Mouse (Mus musculus) cerebellum, adult 2 months (tissue): ENCODE results near the gene Fxn.

Experiments
- CTCF ChIP-seq: fragments of 200-500 bp; IDR thresholded peaks from 2 replicates; pipeline ENCODE4 v1.5.1; 2011; ENCODE audit warnings: low read depth, mild to moderate bottlenecking, control low read depth, low read length, moderate library complexity, borderline replicate concordance; ENCODE audit not compliant: insufficient read depth
- POLR2A ChIP-seq: fragments of 200-500 bp; IDR thresholded peaks from 2 replicates; pipeline ENCODE4 v1.6.1; 2011; ENCODE audit warnings: low read length, control low read depth, borderline replicate concordance; ENCODE audit not compliant: insufficient read depth

DNA sequence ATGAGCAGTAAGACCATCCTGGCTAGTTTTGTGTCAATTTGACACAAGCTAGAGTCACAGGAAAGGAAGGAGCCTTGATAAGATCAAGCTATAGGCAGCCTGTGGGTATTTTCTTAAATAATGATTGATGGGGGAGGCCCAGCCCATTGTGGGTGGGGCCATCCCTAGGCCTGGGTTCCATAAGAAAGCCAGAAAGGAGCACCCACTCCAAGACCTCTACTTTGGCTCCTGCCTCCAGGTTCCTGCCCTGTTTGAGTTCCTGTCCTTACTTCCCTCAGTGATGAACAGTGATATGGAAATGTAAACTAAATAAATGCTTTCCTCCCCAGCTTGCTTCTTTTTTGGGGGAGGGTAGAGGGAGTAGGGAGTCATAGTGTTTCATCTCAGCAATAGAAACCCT, 62.6 kb downstream of the Fxn start:
- no peak for TF ChIP-seq CTCF
- no peak for TF ChIP-seq POLR2A
